Mouse (Mus musculus): ENCODE data around the gene Timm44.

DNA sequence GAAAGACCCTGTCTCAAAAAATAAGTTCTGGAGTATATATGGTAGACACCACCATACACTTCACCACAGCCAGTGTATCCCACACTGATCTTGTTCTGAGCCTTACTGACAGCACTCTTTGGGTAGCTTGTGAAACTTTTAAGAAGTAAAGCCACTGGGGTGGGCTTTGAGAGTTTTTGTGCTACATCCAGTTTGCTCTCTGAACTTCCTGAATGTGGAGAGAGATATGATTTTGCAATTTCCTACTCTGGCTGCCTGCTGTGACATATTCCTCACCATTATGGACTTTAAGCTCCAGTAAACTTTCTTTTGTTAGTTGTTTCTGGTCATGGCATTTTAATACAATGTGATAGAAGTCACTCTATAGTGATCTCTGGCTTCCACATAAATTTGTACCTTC, 36.4 kb upstream of the Timm44 start:
- no peak for TF ChIP-seq POLR2A (IDR thresholded peaks at IDR 0.05; ENCODE audit: low read depth, low read length)
- no peak for TF ChIP-seq CTCF (IDR thresholded peaks at IDR 0.05; ENCODE audit: borderline replicate concordance, insufficient read depth, low read length)
